In the genomic region with DNA sequence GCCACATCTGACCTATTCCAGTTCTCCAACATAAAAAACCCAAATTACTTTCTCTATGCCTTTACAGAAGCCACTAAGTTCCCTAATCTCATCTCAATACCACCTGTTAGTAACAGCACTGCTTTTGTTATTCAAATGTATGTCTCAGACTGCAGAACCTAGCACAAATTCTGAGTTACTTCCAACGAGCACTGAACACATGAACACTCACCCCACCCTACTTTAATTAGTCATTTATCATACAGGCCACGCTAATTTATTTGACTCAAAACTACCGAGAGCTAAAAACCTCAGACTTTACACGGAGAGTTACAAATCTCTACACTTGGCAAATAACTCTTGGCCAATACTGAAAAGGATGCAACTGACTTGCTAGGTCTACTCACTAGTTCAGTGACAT, we compare ENCODE assay signal across 8 mouse cellular contexts. TPM values are rescaled to one million over a fixed set of nuclear protein-coding genes. Genes with fewer than 3 reads are reported as not detected.
DNase-seq lines count a peak whose midpoint lies in the region; ATAC-seq lines count a peak whose summit lies in the region.

No protein-coding gene starts in this region.

- no peaks in the 10 kb centered on the region for H3K27me3 ChIP-seq in heart, embryonic 13.5 days (replicated peaks)
- no peaks in the 10 kb centered on the region for H3K27me3 ChIP-seq in forebrain, embryonic 16.5 days (replicated peaks; ENCODE audit: control insufficient read depth, insufficient read depth, low read length)

- 9% methylated on average over 4 of the region's 4 CpGs for WGBS in heart, embryonic 13.5 days
- WGBS in forebrain, embryonic 16.5 days: 2% methylated on average over 4 of the region's 4 CpGs

- H3K27ac ChIP-seq in heart, embryonic 13.5 days (replicated peaks): peak overlapping the region; percentile 96
- peak overlapping the region; percentile 95 for H3K27ac ChIP-seq in forebrain, embryonic 16.5 days (ENCODE audit: low read length)

- peak overlapping the region; percentile 94 for H3K9ac ChIP-seq in heart, embryonic 13.5 days
- H3K9ac ChIP-seq in forebrain, embryonic 16.5 days (replicated peaks; ENCODE audit: low read depth, low read length): peak overlapping the region; percentile 97

- H3K4me1 ChIP-seq in heart, embryonic 13.5 days: peaks cover 43% of the 10 kb centered on the region
- H3K4me1 ChIP-seq in forebrain, embryonic 16.5 days (replicated peaks; ENCODE audit: control insufficient read depth, insufficient read depth, low read length): peaks cover 18% of the 10 kb centered on the region

- peak overlapping the region; percentile 81 for H3K4me2 ChIP-seq in heart, embryonic 13.5 days
- peak overlapping the region; percentile 78 for H3K4me2 ChIP-seq in forebrain, embryonic 16.5 days (ENCODE audit: low read length)

- no peaks in the 10 kb centered on the region for H3K9me3 ChIP-seq in heart, embryonic 13.5 days
- no peaks in the 10 kb centered on the region for H3K9me3 ChIP-seq in forebrain, embryonic 16.5 days (ENCODE audit: control insufficient read depth, low read length)

- no peak for ATAC-seq in heart, embryonic 13.5 days (ENCODE audit: extremely low read depth, insufficient number of reproducible peaks, low FRiP score, low TSS enrichment)
- peak; percentile 0; the same call in 1 of the 2 replicates for ATAC-seq in forebrain, embryonic 16.5 days
- 0 out of 2 replicates have a peak, but pooled peaks have one; percentile 5 for ATAC-seq in megakaryocyte, adult 5-6 weeks (ENCODE audit: poor library complexity, severe bottlenecking)

- peak overlapping the region; percentile 87 for H3K4me3 ChIP-seq in heart, embryonic 13.5 days
- peak overlapping the region; percentile 99 for H3K4me3 ChIP-seq in forebrain, embryonic 16.5 days (replicated peaks; ENCODE audit: low read length)

- no peak for DNase-seq in heart, adult 8-10 months (ENCODE audit: low spot score)
- DNase-seq in ES-CJ7 (ENCODE audit: low read depth, low spot score): peak; percentile 28
- no peak for DNase-seq in frontal cortex, adult 2 months (ENCODE audit: extremely low spot score in 1 of 2, low spot score in 1 of 2)
- DNase-seq in cerebellum, adult 9-11 months: no peak
- DNase-seq in kidney, postnatal 4 days: no peak

- H3K36me3 ChIP-seq in heart, embryonic 13.5 days: peaks cover 8% of the 10 kb centered on the region
- H3K36me3 ChIP-seq in forebrain, embryonic 16.5 days (ENCODE audit: control insufficient read depth, insufficient read depth): no peaks in the 10 kb centered on the region

RNA-seq across cellular contexts. Expression of a gene that starts 4.3 kb away (rescaled TPM):
- polyA plus RNA-seq in heart, embryonic 13.5 days (2015; fragmentation: Nextera tagmentation; extraction: Ambion mirVana): 161 and 164 TPM in 2 replicates
- 10 to 100 TPM; 32.2 to 45.6 (median 37.9) TPM for total RNA-seq in heart, adult 8-10 months (2022)
- polyA plus RNA-seq in forebrain, embryonic 16.5 days (2015; fragmentation: Nextera tagmentation; extraction: Ambion mirVana): 277 and 288 TPM in 2 replicates
- total RNA-seq in megakaryocyte, adult 5-6 weeks (2015): 162 and 164 TPM in 2 replicates
- total RNA-seq in megakaryocyte, adult 5-6 weeks (2017): 196 TPM in 2 replicates
- 543 and 558 TPM in 2 replicates for polyA plus RNA-seq in frontal cortex, adult 2 months (2012; rRNA removed)

RNA-seq across cellular contexts. Expression of a gene that starts 4.4 kb away (rescaled TPM):
- 43.7 and 44.8 TPM in 2 replicates for polyA plus RNA-seq in heart, embryonic 13.5 days (2015; fragmentation: Nextera tagmentation; extraction: Ambion mirVana)
- total RNA-seq in heart, adult 8-10 months (2022): 10 to 100 TPM in 3 of 4 experiments, 1 to 10 TPM in 1; 9.5 to 12.8 (median 11.5) TPM
- 56.8 and 70.4 TPM in 2 replicates for polyA plus RNA-seq in forebrain, embryonic 16.5 days (2015; fragmentation: Nextera tagmentation; extraction: Ambion mirVana)
- 21.2 and 24.5 TPM in 2 replicates for total RNA-seq in megakaryocyte, adult 5-6 weeks (2015)
- 20.1 and 22.5 TPM in 2 replicates for total RNA-seq in megakaryocyte, adult 5-6 weeks (2017)
- 19.7 and 22.2 TPM in 2 replicates for polyA plus RNA-seq in frontal cortex, adult 2 months (2012; rRNA removed)
